Mouse (Mus musculus): Measurements from ENCODE around the gene Atf6b.

DNA sequence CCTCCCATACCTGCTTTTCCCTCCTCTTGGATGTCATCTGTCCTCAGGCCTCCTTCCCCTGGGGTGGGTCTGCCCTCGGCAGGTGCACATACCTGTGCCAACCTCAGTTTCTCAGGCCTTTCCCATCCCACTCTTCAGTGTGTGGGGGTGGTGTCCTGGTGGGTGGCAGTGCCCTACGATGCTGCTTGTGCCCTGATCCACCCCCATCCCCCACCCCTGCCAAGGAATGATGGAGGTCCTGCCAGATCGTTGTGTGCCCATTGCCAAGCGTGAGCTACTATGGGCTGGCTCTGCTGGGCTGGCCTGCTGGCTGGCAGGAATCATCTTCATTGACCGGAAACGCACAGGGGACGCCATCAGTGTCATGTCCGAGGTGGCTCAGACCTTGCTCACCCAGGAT lies 35.9 kb upstream of the Atf6b start:
- TF ChIP-seq TCF12 (IDR thresholded peaks at IDR 0.05; ENCODE audit: low read depth, low read length) (no peak), MAFK (IDR thresholded peaks at IDR 0.05; ENCODE audit: borderline replicate concordance, low read depth, low read length) (no peak), CTCF (IDR thresholded peaks at IDR 0.05 in 2 of 3, conservative IDR thresholded peaks at IDR 0.05 in 1 of 3; ENCODE audit: control insufficient read depth in 1 of 3, insufficient read depth in 1 of 3, low read depth in 2 of 3, low read length in 3 of 3, poor library complexity in 1 of 3, severe bottlenecking in 1 of 3) (no peak), POLR2AphosphoS2 (IDR thresholded peaks at IDR 0.05; ENCODE audit: low read length) (no peak)

All from MEL (cell line).